ENCODE assay signal across 8 mouse cellular contexts in genomic region chr1:74900341-74901285, GRCm38 (mm10). TPM values are rescaled to one million over a fixed set of nuclear protein-coding genes. Genes with fewer than 3 reads are reported as not detected.
DNase-seq lines count a peak whose midpoint lies in the region; ATAC-seq lines count a peak whose summit lies in the region.

No protein-coding gene starts in this region.

- DNase-seq in cerebellum, postnatal 14 days, result peak; percentile 37 to 54
- no peak for DNase-seq in cerebellum, adult 8-10 months
- peak; percentile 44 for DNase-seq in embryo, embryonic 11 days
- peak; percentile 59 for DNase-seq in kidney, adult 11 months
- DNase-seq in lung, adult 18-20 months, result peak; percentile 88 to 92
- DNase-seq in right cerebral cortex, postnatal 4 days, result no peak
- no peak for DNase-seq in left cerebral cortex, adult 9 months (ENCODE audit: low spot score in 2 of 2)

- H3K4me3 ChIP-seq in stomach, embryonic 16.5 days (replicated peaks; ENCODE audit: low read length), result peak overlapping the region; percentile 43

- WGBS in stomach, embryonic 16.5 days, result 2% methylated on average over 65 of the region's 66 CpGs

- peak; percentile 89 for ATAC-seq in stomach, embryonic 16.5 days (ENCODE audit: insufficient read depth, low FRiP score)

- peak overlapping the region; percentile 55 for H3K9ac ChIP-seq in stomach, embryonic 16.5 days (ENCODE audit: low read length)

- peaks cover 46% of the 10 kb centered on the region for H3K27me3 ChIP-seq in stomach, embryonic 16.5 days (ENCODE audit: control insufficient read depth, insufficient read depth, low read length)

- no peaks in the 10 kb centered on the region for H3K9me3 ChIP-seq in stomach, embryonic 16.5 days (replicated peaks; ENCODE audit: control insufficient read depth, low read length)

- H3K4me1 ChIP-seq in stomach, embryonic 16.5 days (ENCODE audit: control insufficient read depth, insufficient read depth, low read length), result peaks cover 8% of the 10 kb centered on the region

- peak overlapping the region; percentile 69 for H3K4me2 ChIP-seq in stomach, embryonic 16.5 days (ENCODE audit: low read depth, low read length)

- H3K36me3 ChIP-seq in stomach, embryonic 16.5 days (ENCODE audit: control insufficient read depth, insufficient read depth, low read length), result no peaks in the 10 kb centered on the region

- H3K27ac ChIP-seq in stomach, embryonic 16.5 days (ENCODE audit: low read length), result peak overlapping the region; percentile 59

RNA-seq across cellular contexts. Expression of gene Cryba2, which starts 7.7 kb away (rescaled TPM):
- polyA plus RNA-seq in stomach, embryonic 16.5 days (2015; fragmentation: Nextera tagmentation; extraction: Ambion mirVana), result 1.4 and 1.9 TPM in 2 replicates

RNA-seq across cellular contexts. Expression of gene Fev, which starts 15.4 kb away (rescaled TPM):
- polyA plus RNA-seq in stomach, embryonic 16.5 days (2015; fragmentation: Nextera tagmentation; extraction: Ambion mirVana), result 0.15 and 0.44 TPM in 2 replicates

RNA-seq across cellular contexts. Expression of gene Cfap65, which starts 34.8 kb away (rescaled TPM):
- polyA plus RNA-seq in stomach, embryonic 16.5 days (2015; fragmentation: Nextera tagmentation; extraction: Ambion mirVana), result 0.05 and 0.07 TPM in 2 replicates

RNA-seq across cellular contexts. Expression of gene Cdk5r2, which starts 45.9 kb away (rescaled TPM):
- polyA plus RNA-seq in stomach, embryonic 16.5 days (2015; fragmentation: Nextera tagmentation; extraction: Ambion mirVana), result 0.06 and 0.20 TPM in 2 replicates

RNA-seq across cellular contexts. Expression of gene Ihh, which starts 50.9 kb away (rescaled TPM):
- 19.0 and 22.0 TPM in 2 replicates for polyA plus RNA-seq in stomach, embryonic 16.5 days (2015; fragmentation: Nextera tagmentation; extraction: Ambion mirVana)

Comparison
In these comparisons a context has a peak if more than half of its experiments do, and no peak if none do; other contexts are left out.
1. DNase-seq: peak in cerebellum, postnatal 14 days (2 of 2), embryo, embryonic 11 days (single experiment), kidney, adult 11 months (single experiment) and lung, adult 18-20 months (2 of 2); none in cerebellum, adult 8-10 months (single experiment), right cerebral cortex, postnatal 4 days (single experiment) and left cerebral cortex, adult 9 months (0 of 2).